Mouse (Mus musculus) layer of hippocampus, adult 11-12 months (tissue): Measurements from ENCODE around the gene Traip.
A peak's percentile ranks its signal among the peaks of the same experiment; 100 is the strongest.

Experiments
- DNase-seq: peaks from one replicate; pipeline ENCODE4 v3.0.0; 2022; ENCODE audit warnings: low spot score

Traip gene

GRCm38 (mm10) chr9:107971690-107972541 lies 22.0 kb downstream of the Traip start:
- no peak for DNase-seq

GRCm38 (mm10) chr9:107974491-107975171 lies 24.7 kb downstream of the Traip start:
- no peak for DNase-seq

GRCm38 (mm10) chr9:107975399-107976386 lies 25.8 kb downstream of the Traip start, which contains the start of gene Uba7:
TSS of gene Uba7 (plus strand) at chr9:107975505.
- no peak for DNase-seq

GRCm38 (mm10) chr9:107978815-107979214 lies 28.9 kb downstream of the Traip start:
- no peak for DNase-seq

- peak; percentile 65 for DNase-seq
Measured at GRCm38 (mm10) chr9:107981684-107982605, 32.0 kb downstream of the Traip start.

- peak; percentile 71 for DNase-seq
Measured at GRCm38 (mm10) chr9:107982681-107983346, 32.9 kb downstream of the Traip start, which contains the start of gene Gm20661. TSS of gene Gm20661 (plus strand) at chr9:107983058.

GRCm38 (mm10) chr9:107983421-107983890 lies 33.5 kb downstream of the Traip start:
- peak; percentile 72 for DNase-seq

- DNase-seq, result no peak
Measured at GRCm38 (mm10) chr9:107984052-107984753, 34.3 kb downstream of the Traip start.

- DNase-seq, result no peak
Measured at GRCm38 (mm10) chr9:107984754-107985055, 34.8 kb downstream of the Traip start.

GRCm38 (mm10) chr9:107985131-107986119 lies 35.5 kb downstream of the Traip start, which contains the start of gene Inka1:
TSS of gene Inka1 (minus strand) at chr9:107985879.
- peak; percentile 83 for DNase-seq

- DNase-seq, result peak; percentile 84
Measured at GRCm38 (mm10) chr9:107986376-107986775, 36.4 kb downstream of the Traip start.

- DNase-seq, result no peak
Measured at GRCm38 (mm10) chr9:107987950-107988349, 38.0 kb downstream of the Traip start.

GRCm38 (mm10) chr9:107992197-107992596 lies 42.3 kb downstream of the Traip start, which contains the start of gene Cdhr4:
TSS of gene Cdhr4 (plus strand) at chr9:107992497.
- DNase-seq, result no peak

- no peak for DNase-seq
Measured at GRCm38 (mm10) chr9:107993013-107993412, 43.1 kb downstream of the Traip start.

GRCm38 (mm10) chr9:107994464-107994863 lies 44.5 kb downstream of the Traip start:
- DNase-seq, result no peak

- DNase-seq, result no peak
Measured at GRCm38 (mm10) chr9:107995513-107995912, 45.6 kb downstream of the Traip start.

GRCm38 (mm10) chr9:107996049-107996448 lies 46.1 kb downstream of the Traip start, which contains the start of gene Gm20662:
TSS of gene Gm20662 (plus strand) at chr9:107996349.
- DNase-seq, result no peak
